Comparison of ENCODE assay signal across 7 mouse cellular contexts in the genomic region with DNA sequence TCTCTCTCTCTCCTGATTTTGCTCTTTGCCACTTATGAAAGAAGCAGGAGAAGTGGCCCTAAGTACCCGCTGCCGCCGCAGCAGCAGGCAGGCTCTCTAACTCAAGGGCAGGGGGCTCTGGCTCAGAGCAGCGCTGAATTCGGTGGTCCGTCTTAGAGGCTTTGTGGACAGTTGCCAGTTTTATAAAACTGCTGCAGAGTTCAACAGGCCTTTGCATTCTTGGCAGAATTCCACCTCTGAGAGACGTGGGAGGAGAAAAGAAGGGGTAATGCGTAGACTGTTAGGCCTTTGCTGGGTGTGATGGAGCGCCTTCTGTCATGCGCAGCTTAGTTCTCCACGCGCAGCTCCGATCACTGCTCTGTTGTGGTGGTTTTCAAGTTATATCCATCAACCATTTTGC.
DNase-seq lines count a peak whose midpoint lies in the region; ATAC-seq lines count a peak whose summit lies in the region.

No protein-coding gene starts in this region.

- no peaks in the 10 kb centered on the region for H3K9me3 ChIP-seq in neural tube, embryonic 11.5 days (ENCODE audit: control insufficient read depth, low read length)
- no peaks in the 10 kb centered on the region for H3K9me3 ChIP-seq in embryonic facial prominence, embryonic 14.5 days (ENCODE audit: control insufficient read depth, low read length)
- H3K9me3 ChIP-seq in limb, embryonic 12.5 days, result no peaks in the 10 kb centered on the region

- intact Hi-C loops in heart, postnatal 10 days (cut with DNase I), result no loop called here

- no peak for ATAC-seq in neural tube, embryonic 11.5 days (ENCODE audit: insufficient read depth, low FRiP score, low TSS enrichment)
- peak; percentile 88 for ATAC-seq in embryonic facial prominence, embryonic 14.5 days (ENCODE audit: low read depth)
- ATAC-seq in limb, embryonic 12.5 days (ENCODE audit: insufficient number of reproducible peaks, insufficient read depth, low FRiP score, low TSS enrichment, low read depth), result peak; percentile 61; the same call in 1 of the 2 replicates

- H3K4me1 ChIP-seq in neural tube, embryonic 11.5 days (ENCODE audit: control insufficient read depth, insufficient read depth, low read length), result no peaks in the 10 kb centered on the region
- no peaks in the 10 kb centered on the region; the same call in 1 of the 2 replicates for H3K4me1 ChIP-seq in embryonic facial prominence, embryonic 14.5 days (ENCODE audit: control insufficient read depth, insufficient read depth, low read length)
- H3K4me1 ChIP-seq in limb, embryonic 12.5 days (replicated peaks), result peaks cover 12% of the 10 kb centered on the region

- H3K36me3 ChIP-seq in neural tube, embryonic 11.5 days (ENCODE audit: control insufficient read depth, insufficient read depth, low read length), result no peaks in the 10 kb centered on the region
- H3K36me3 ChIP-seq in embryonic facial prominence, embryonic 14.5 days (ENCODE audit: control insufficient read depth, insufficient read depth, low read length), result no peaks in the 10 kb centered on the region
- no peaks in the 10 kb centered on the region for H3K36me3 ChIP-seq in limb, embryonic 12.5 days

- no peak overlapping the region for H3K4me3 ChIP-seq in neural tube, embryonic 11.5 days (ENCODE audit: low read depth, low read length)
- 0 out of 2 replicates have a peak overlapping the region, but pooled peaks have one; percentile 13 for H3K4me3 ChIP-seq in embryonic facial prominence, embryonic 14.5 days (ENCODE audit: low read depth, low read length)
- no peak overlapping the region; the same call in 1 of the 2 replicates for H3K4me3 ChIP-seq in limb, embryonic 12.5 days (replicated peaks)

- no peaks in the 10 kb centered on the region for H3K27me3 ChIP-seq in neural tube, embryonic 11.5 days (ENCODE audit: control insufficient read depth, insufficient read depth, low read length)
- H3K27me3 ChIP-seq in embryonic facial prominence, embryonic 14.5 days (replicated peaks; ENCODE audit: control insufficient read depth, insufficient read depth, low read length), result no peaks in the 10 kb centered on the region
- no peaks in the 10 kb centered on the region for H3K27me3 ChIP-seq in limb, embryonic 12.5 days

- no peak overlapping the region for H3K4me2 ChIP-seq in neural tube, embryonic 11.5 days (ENCODE audit: low read depth)
- H3K4me2 ChIP-seq in embryonic facial prominence, embryonic 14.5 days (ENCODE audit: low read depth, low read length), result peak overlapping the region; percentile 51
- peak overlapping the region; percentile 39 for H3K4me2 ChIP-seq in limb, embryonic 12.5 days

- WGBS in neural tube, embryonic 11.5 days, result 54% methylated on average over 13 of the region's 13 CpGs
- WGBS in embryonic facial prominence, embryonic 14.5 days, result 18% methylated on average over 13 of the region's 13 CpGs
- WGBS in limb, embryonic 12.5 days, result 35% methylated on average over 13 of the region's 13 CpGs

- H3K27ac ChIP-seq in neural tube, embryonic 11.5 days (ENCODE audit: low read depth, low read length), result no peak overlapping the region
- peak overlapping the region; percentile 79 for H3K27ac ChIP-seq in embryonic facial prominence, embryonic 14.5 days (replicated peaks; ENCODE audit: low read depth, low read length)
- peak overlapping the region; percentile 82 for H3K27ac ChIP-seq in limb, embryonic 12.5 days

- H3K9ac ChIP-seq in neural tube, embryonic 11.5 days (ENCODE audit: low read length), result no peak overlapping the region
- peak overlapping the region; percentile 57 for H3K9ac ChIP-seq in embryonic facial prominence, embryonic 14.5 days (ENCODE audit: low read depth, low read length)
- no peak overlapping the region for H3K9ac ChIP-seq in limb, embryonic 12.5 days (replicated peaks)

- DNase-seq in neural tube, embryonic 11.5 days (ENCODE audit: low spot score), result peak; percentile 37
- no peak for DNase-seq in neural tube, embryonic 10.5 days (ENCODE audit: extremely low spot score, low spot score)
- DNase-seq in embryonic facial prominence, embryonic 14.5 days (ENCODE audit: low spot score), result peak; percentile 95
- peak; percentile 60 to 64 for DNase-seq in heart, postnatal 10 days
- DNase-seq in retina, postnatal 7 days (ENCODE audit: low read depth, low spot score), result peak; percentile 14
- DNase-seq in thymus, postnatal 36 days, result no peak

Comparison
In these comparisons a context has a peak if more than half of its experiments do, and no peak if none do; other contexts are left out.
1. DNase-seq: peak in neural tube, embryonic 11.5 days (single experiment), embryonic facial prominence, embryonic 14.5 days (single experiment), heart, postnatal 10 days (2 of 2) and retina, postnatal 7 days (single experiment); none in neural tube, embryonic 10.5 days (single experiment) and thymus, postnatal 36 days (0 of 2).